Mouse (Mus musculus) forebrain, embryonic 14.5 days (tissue): Measurements from ENCODE around the gene Rasgrf1. TPM values are rescaled to one million over a fixed set of nuclear protein-coding genes. Genes with fewer than 3 reads are reported as not detected.
A peak's percentile ranks its signal among the peaks of the same experiment; 100 is the strongest.
"Not testable (repeated sequence)": the region's sequence is repeated elsewhere in the genome, so short reads cannot be mapped to it uniquely, and the experiment has no call there.

Experiments used
- ATAC-seq: fragments of 200-750 bp; cut with Nextera tagmentation; 2 replicates; pipeline ENCODE4 v1.8.0; 2017; ENCODE audit warnings: mild to moderate bottlenecking, moderate library complexity
- DNase-seq: peaks from one replicate; pipeline ENCODE4 v3.0.0-alpha.2; 2015; ENCODE audit warnings: low spot score
- H3K27ac ChIP-seq: fragments of 300-500 bp; sonication (generic); 2 replicates; pipeline ENCODE4 v1.5.1; 2014; ENCODE audit warnings: low read depth, mild to moderate bottlenecking, control low read depth, low read length, moderate library complexity
- H3K27me3 ChIP-seq: fragments of 300-500 bp; sonication (generic); replicated peaks from 2 replicates; pipeline ENCODE4 v1.6.1; 2014; ENCODE audit warnings: low read length, control low read depth, mixed read lengths; ENCODE audit not compliant: control insufficient read depth, insufficient read depth
- H3K36me3 ChIP-seq: fragments of 300-500 bp; sonication (generic); 2 replicates; pipeline ENCODE4 v1.6.1; 2014; ENCODE audit warnings: low read length, control low read depth; ENCODE audit not compliant: control insufficient read depth, insufficient read depth
- H3K4me1 ChIP-seq: fragments of 300-500 bp; sonication (generic); 2 replicates; pipeline ENCODE4 v1.6.1; 2014; ENCODE audit warnings: antibody characterized with exemption, low read length, control low read depth; ENCODE audit not compliant: control insufficient read depth, insufficient read depth
- H3K4me2 ChIP-seq: fragments of 300-500 bp; sonication (generic); 2 replicates; pipeline ENCODE4 v1.6.1; 2014; ENCODE audit warnings: mild to moderate bottlenecking, control low read depth, low read length
- H3K4me3 ChIP-seq: fragments of 300-500 bp; sonication (generic); 2 replicates; pipeline ENCODE4 v1.5.1; 2014; ENCODE audit warnings: low read depth, low read length, control low read depth
- H3K9ac ChIP-seq: fragments of 300-500 bp; sonication (generic); 2 replicates; pipeline ENCODE4 v1.6.1; 2014; ENCODE audit warnings: mild to moderate bottlenecking, low read length, control low read depth, moderate library complexity
- H3K9me3 ChIP-seq: fragments of 300-500 bp; sonication (generic); replicated peaks from 2 replicates; pipeline ENCODE4 v1.6.1; 2016; ENCODE audit warnings: low read length, control low read depth, mixed read lengths; ENCODE audit not compliant: control insufficient read depth
- WGBS: fragments of 180-500 bp; shearing (Covaris S2); extraction: QIAGEN DNeasy Blood & Tissue Kit; methylation state at CpG from one replicate; pipeline ENCODE4 v1.1.7; 2014; 5-methylcytosine and 5-hydroxymethylcytosine counted together
- polyA plus RNA-seq: library from polyadenylated mRNA; unstranded; fragments of >200 nt; fragmentation: Nextera tagmentation; extraction: Ambion mirVana; gene quantifications from 2 replicates; pipeline ENCODE4 v1.2.1, GENCODE M21; 2014

Rasgrf1 gene
- polyA plus RNA-seq, 1 experiment from 2014 or later, result 3.8 TPM

- H3K27me3 ChIP-seq, DNase-seq, H3K9ac ChIP-seq, ATAC-seq, H3K4me2 ChIP-seq, H3K27ac ChIP-seq, H3K4me1 ChIP-seq, H3K9me3 ChIP-seq, H3K36me3 ChIP-seq, H3K4me3 ChIP-seq: not testable (repeated sequence)
- 93% methylated on average over 8 of the region's 8 CpGs for WGBS
Observed at GRCm38 (mm10) chr9:90042906-90043305, 133.2 kb downstream of the Rasgrf1 start.

GRCm38 (mm10) chr9:90045191-90045590, 135.5 kb downstream of the Rasgrf1 start:
- Histone ChIP-seq H3K4me1 (no peaks in the 10 kb centered on the region), H3K4me2 (no peak overlapping the region), H3K9me3 (no peaks in the 10 kb centered on the region; the same call in 1 of the 2 replicates), H3K4me3 (no peak overlapping the region), H3K27me3 (no peaks in the 10 kb centered on the region), H3K36me3 (no peaks in the 10 kb centered on the region), H3K27ac (no peak overlapping the region), H3K9ac (no peak overlapping the region)
- ATAC-seq (no peak), DNase-seq (no peak)
- WGBS, result 91% methylated on average over 7 of the region's 7 CpGs

- H3K4me1 ChIP-seq, result no peaks in the 10 kb centered on the region
- H3K9ac ChIP-seq, result no peak overlapping the region
- H3K27ac ChIP-seq, result no peak overlapping the region
- no peaks in the 10 kb centered on the region for H3K27me3 ChIP-seq
- H3K36me3 ChIP-seq, result no peaks in the 10 kb centered on the region
- H3K4me2 ChIP-seq, result no peak overlapping the region
- ATAC-seq, result no peak
- 67% methylated on average over 5 of the region's 5 CpGs for WGBS
- H3K4me3 ChIP-seq, result no peak overlapping the region
- DNase-seq, result peak; percentile 2
- no peaks in the 10 kb centered on the region; the same call in 1 of the 2 replicates for H3K9me3 ChIP-seq
Observed at GRCm38 (mm10) chr9:90047937-90048627, 138.4 kb downstream of the Rasgrf1 start.

GRCm38 (mm10) chr9:90053852-90054251, 144.1 kb downstream of the Rasgrf1 start, which contains the start of gene Ctsh:
TSS of gene Ctsh (plus strand) at chr9:90054152.
- H3K9me3 ChIP-seq, result no peaks in the 10 kb centered on the region
- WGBS, result 88% methylated on average over 2 of the region's 2 CpGs
- H3K4me2 ChIP-seq, result peak within 1 kb of the TSS; percentile 60
- H3K27ac ChIP-seq, result no peak within 1 kb of the TSS
- no peak for ATAC-seq
- peak within 1 kb of the TSS; percentile 31 for H3K4me3 ChIP-seq
- H3K36me3 ChIP-seq, result no peaks in the 10 kb centered on the region
- no peak for DNase-seq
- peak within 1 kb of the TSS; percentile 54 for H3K9ac ChIP-seq
- peaks cover 8% of the 10 kb centered on the region for H3K4me1 ChIP-seq
- H3K27me3 ChIP-seq, result no peaks in the 10 kb centered on the region

- peak; percentile 50 for ATAC-seq
- whole genome bisulfite sequencing, result under 1% methylated on average over 36 of the region's 37 CpGs
- Histone ChIP-seq H3K9ac (peak overlapping the region; percentile 54), H3K4me2 (peak overlapping the region; percentile 60), H3K27me3 (no peaks in the 10 kb centered on the region), H3K27ac (no peak overlapping the region), H3K9me3 (no peaks in the 10 kb centered on the region), H3K4me1 (peaks cover 8% of the 10 kb centered on the region), H3K4me3 (peak overlapping the region; percentile 31), H3K36me3 (no peaks in the 10 kb centered on the region)
- peak; percentile 35 for DNase-seq
Observed at GRCm38 (mm10) chr9:90054371-90055145, 144.8 kb downstream of the Rasgrf1 start.

- no peaks in the 10 kb centered on the region for H3K36me3 ChIP-seq
- ATAC-seq (no peak), DNase-seq (no peak)
- H3K27me3 ChIP-seq, result no peaks in the 10 kb centered on the region
- peak overlapping the region; percentile 60 for H3K4me2 ChIP-seq
- WGBS, result 63% methylated on average over 5 of the region's 5 CpGs
- H3K9ac ChIP-seq, result no peak overlapping the region
- H3K27ac ChIP-seq, result no peak overlapping the region
- H3K9me3 ChIP-seq, result no peaks in the 10 kb centered on the region
- H3K4me3 ChIP-seq, result no peak overlapping the region
- peaks cover 8% of the 10 kb centered on the region for H3K4me1 ChIP-seq
Observed at GRCm38 (mm10) chr9:90055409-90055808, 145.7 kb downstream of the Rasgrf1 start.

- WGBS, result 79% methylated on average over 3 of the region's 3 CpGs
Observed at GRCm38 (mm10) chr9:90055911-90056310, 146.2 kb downstream of the Rasgrf1 start.

GRCm38 (mm10) chr9:90056716-90057115, 147.0 kb downstream of the Rasgrf1 start:
- H3K27me3 ChIP-seq, result no peaks in the 10 kb centered on the region
- no peak for DNase-seq

More at GRCm38 (mm10) chr9:90055911-90056310, 146.2 kb downstream of the Rasgrf1 start:
- H3K4me3 ChIP-seq, result no peak overlapping the region
- peaks cover 8% of the 10 kb centered on the region for H3K4me1 ChIP-seq
- H3K36me3 ChIP-seq, result no peaks in the 10 kb centered on the region
- H3K4me2 ChIP-seq, result no peak overlapping the region
- no peak overlapping the region for H3K9ac ChIP-seq
- DNase-seq, result no peak
- ATAC-seq, result no peak
- no peak overlapping the region for H3K27ac ChIP-seq
- no peaks in the 10 kb centered on the region for H3K9me3 ChIP-seq
- no peaks in the 10 kb centered on the region for H3K27me3 ChIP-seq

More at GRCm38 (mm10) chr9:90056716-90057115, 147.0 kb downstream of the Rasgrf1 start:
- H3K4me2 ChIP-seq, result no peak overlapping the region
- 87% methylated on average over 2 of the region's 2 CpGs for WGBS
- no peak overlapping the region for H3K9ac ChIP-seq
- no peaks in the 10 kb centered on the region for H3K9me3 ChIP-seq
- ATAC-seq, result no peak
- H3K27ac ChIP-seq, result no peak overlapping the region
- H3K36me3 ChIP-seq, result no peaks in the 10 kb centered on the region
- no peak overlapping the region for H3K4me3 ChIP-seq
- peaks cover 8% of the 10 kb centered on the region for H3K4me1 ChIP-seq
